Mouse (Mus musculus): ENCODE measurements at regions not wholly inside any gene's neighbourhood (a gene's known extent, or its start where the extent isn't known, plus 50 kb on each side); places are given as distances from the start of the nearest gene placed in this dataset.

DNA sequence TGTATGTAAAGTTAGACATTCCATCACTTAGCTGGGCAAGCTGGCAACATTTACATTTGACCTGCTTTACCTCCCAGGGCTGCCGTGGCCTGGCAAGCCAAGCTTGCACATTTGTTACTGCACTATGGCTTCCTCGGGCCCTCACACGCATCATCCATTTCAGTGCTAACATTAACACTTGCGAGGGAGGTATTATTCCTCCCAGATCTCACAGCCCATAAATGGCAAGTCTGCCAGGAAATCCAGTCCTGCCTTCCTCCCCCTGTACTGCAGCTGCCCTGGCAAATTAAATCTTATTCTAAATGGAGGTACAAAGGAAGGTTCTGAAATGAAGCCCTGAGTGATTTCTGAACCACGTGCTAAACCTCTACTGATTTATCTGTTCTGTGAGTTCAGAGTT lies 758.7 kb downstream of the Gm826 start:
- Histone ChIP-seq H3K9ac (ENCODE audit: low read depth, low read length) (no peak overlapping the region), H3K27me3 (replicated peaks; ENCODE audit: control insufficient read depth, insufficient read depth, low read length) (no peaks in the 10 kb centered on the region), H3K9me3 (ENCODE audit: control insufficient read depth, low read length) (no peaks in the 10 kb centered on the region), H3K4me3 (ENCODE audit: low read depth, low read length) (no peak overlapping the region), H3K4me1 (replicated peaks; ENCODE audit: control insufficient read depth, insufficient read depth, low read length) (no peaks in the 10 kb centered on the region), H3K4me2 (no peak overlapping the region), H3K27ac (ENCODE audit: low read depth, low read length) (no peak overlapping the region), H3K36me3 (ENCODE audit: control insufficient read depth, insufficient read depth, low read length) (no peaks in the 10 kb centered on the region)
- WGBS = 75% methylated on average over 5 of the region's 5 CpGs
- no peak for ATAC-seq (replicated peaks; ENCODE audit: low FRiP score)
- DNase-seq (ENCODE audit: low spot score) = no peak

DNA sequence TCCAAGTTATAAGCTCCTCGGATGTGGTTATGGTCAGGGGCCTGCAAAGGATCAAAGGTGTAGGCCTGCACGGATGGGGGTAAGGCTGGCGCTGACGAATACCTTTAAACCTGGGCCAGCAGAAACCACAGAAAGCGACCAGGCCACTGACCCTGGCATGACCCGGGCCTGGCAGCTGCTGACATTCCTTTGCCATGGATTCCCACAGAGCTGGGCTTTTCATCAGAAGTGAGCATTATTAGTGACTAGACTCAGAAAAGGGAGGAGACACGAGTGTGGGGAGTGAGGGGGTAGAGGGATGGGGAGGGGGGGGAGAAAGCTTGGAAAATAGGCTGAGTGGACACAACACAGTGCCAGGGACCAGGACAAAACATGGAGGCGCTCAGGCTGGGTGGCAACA lies 750.9 kb downstream of the Gm826 start:
- Histone ChIP-seq H3K27me3 (replicated peaks; ENCODE audit: control insufficient read depth, insufficient read depth, low read length) (no peaks in the 10 kb centered on the region), H3K4me3 (ENCODE audit: low read depth, low read length) (no peak overlapping the region), H3K9ac (ENCODE audit: low read depth, low read length) (no peak overlapping the region), H3K9me3 (ENCODE audit: control insufficient read depth, low read length) (no peaks in the 10 kb centered on the region), H3K4me1 (replicated peaks; ENCODE audit: control insufficient read depth, insufficient read depth, low read length) (no peaks in the 10 kb centered on the region), H3K27ac (ENCODE audit: low read depth, low read length) (no peak overlapping the region), H3K36me3 (ENCODE audit: control insufficient read depth, insufficient read depth, low read length) (no peaks in the 10 kb centered on the region), H3K4me2 (no peak overlapping the region)
- DNase-seq (ENCODE audit: low spot score) = no peak
- WGBS = 60% methylated on average over 8 of the region's 8 CpGs
- no peak for ATAC-seq (replicated peaks; ENCODE audit: low FRiP score)

DNA sequence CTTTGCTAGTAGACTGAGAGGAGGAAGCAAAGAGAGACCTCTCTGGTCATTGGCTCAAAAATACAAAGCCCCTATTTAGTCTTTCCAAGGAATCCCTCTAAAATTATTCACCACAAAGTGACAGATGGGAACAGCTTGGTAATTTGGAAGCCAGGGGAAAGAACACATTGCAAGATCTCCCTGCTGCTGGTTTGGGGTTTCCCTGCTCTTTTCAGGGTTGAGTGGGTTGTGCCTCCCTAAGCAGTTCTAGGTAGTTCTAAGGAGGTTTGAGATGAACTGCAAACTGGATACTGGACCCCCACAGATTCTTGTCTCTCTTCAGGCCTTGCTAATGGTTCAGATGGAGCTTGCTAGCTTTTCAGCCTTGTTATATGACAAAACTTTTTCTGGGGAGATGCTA lies 749.3 kb downstream of the Gm826 start:
- Histone ChIP-seq H3K4me1 (replicated peaks; ENCODE audit: control insufficient read depth, insufficient read depth, low read length) (no peaks in the 10 kb centered on the region), H3K27me3 (replicated peaks; ENCODE audit: control insufficient read depth, insufficient read depth, low read length) (no peaks in the 10 kb centered on the region)

GRCm38 (mm10) chr2:159586697-159587473 lies 747.1 kb downstream of the Gm826 start:
- no peak overlapping the region for H3K27ac ChIP-seq (ENCODE audit: low read depth, low read length)
- H3K36me3 ChIP-seq (ENCODE audit: control insufficient read depth, insufficient read depth, low read length) = no peaks in the 10 kb centered on the region
- H3K27me3 ChIP-seq (replicated peaks; ENCODE audit: control insufficient read depth, insufficient read depth, low read length) = no peaks in the 10 kb centered on the region
- H3K9ac ChIP-seq (ENCODE audit: low read depth, low read length) = no peak overlapping the region
- no peak overlapping the region for H3K4me2 ChIP-seq
- no peaks in the 10 kb centered on the region for H3K9me3 ChIP-seq (ENCODE audit: control insufficient read depth, low read length)
- ATAC-seq (replicated peaks; ENCODE audit: low FRiP score) = no peak
- no peak overlapping the region for H3K4me3 ChIP-seq (ENCODE audit: low read depth, low read length)
- WGBS = 53% methylated on average over 6 of the region's 6 CpGs
- H3K4me1 ChIP-seq (replicated peaks; ENCODE audit: control insufficient read depth, insufficient read depth, low read length) = no peaks in the 10 kb centered on the region
- no peak for DNase-seq (ENCODE audit: low spot score)

More for the DNA sequence above, 749.3 kb downstream of the Gm826 start:
- no peaks in the 10 kb centered on the region for H3K9me3 ChIP-seq (ENCODE audit: control insufficient read depth, low read length)
- H3K4me3 ChIP-seq (ENCODE audit: low read depth, low read length) = no peak overlapping the region
- no peak overlapping the region for H3K9ac ChIP-seq (ENCODE audit: low read depth, low read length)
- no peak overlapping the region for H3K27ac ChIP-seq (ENCODE audit: low read depth, low read length)
- H3K4me2 ChIP-seq = no peak overlapping the region
- ATAC-seq (replicated peaks; ENCODE audit: low FRiP score) = no peak
- no peak for DNase-seq (ENCODE audit: low spot score)
- no peaks in the 10 kb centered on the region for H3K36me3 ChIP-seq (ENCODE audit: control insufficient read depth, insufficient read depth, low read length)

DNA sequence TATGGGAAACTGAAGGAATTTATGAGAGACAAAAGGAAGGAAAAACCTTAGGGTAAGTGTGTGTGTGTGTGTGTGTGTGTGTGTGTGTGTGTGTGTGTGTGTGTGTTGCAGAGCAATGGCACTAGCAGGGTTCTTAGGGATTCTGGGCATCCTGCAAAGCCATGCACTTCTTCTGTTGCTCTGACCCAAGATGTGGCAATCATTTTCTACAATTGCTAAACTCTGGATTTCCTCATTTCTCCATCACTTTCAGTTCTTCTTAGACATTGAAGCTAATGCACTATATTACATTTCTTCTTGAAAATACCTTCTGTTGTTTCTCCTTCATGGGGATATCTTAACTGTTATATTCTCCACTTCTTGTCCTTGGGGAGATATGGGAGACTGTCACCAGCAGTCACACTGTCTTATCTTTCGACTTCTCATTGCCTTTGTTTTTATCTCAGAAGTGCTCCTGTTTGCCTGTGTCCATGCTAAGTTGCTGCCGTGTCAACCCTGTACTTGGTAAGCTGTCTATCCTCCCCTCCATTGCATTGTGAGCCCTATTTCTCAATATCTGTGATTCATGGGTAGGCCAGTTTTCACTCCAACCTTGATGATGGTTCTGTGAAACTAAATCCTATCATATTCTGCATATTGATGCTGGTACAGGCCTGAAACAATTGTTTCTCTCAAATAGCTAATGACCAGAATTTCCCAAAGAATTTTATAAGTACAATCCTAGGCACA lies 742.4 kb downstream of the Gm826 start:
- H3K9ac ChIP-seq (ENCODE audit: low read depth, low read length) = no peak overlapping the region
- no peaks in the 10 kb centered on the region for H3K36me3 ChIP-seq (ENCODE audit: control insufficient read depth, insufficient read depth, low read length)
- no peak overlapping the region for H3K4me2 ChIP-seq
- no peaks in the 10 kb centered on the region for H3K27me3 ChIP-seq (replicated peaks; ENCODE audit: control insufficient read depth, insufficient read depth, low read length)
- H3K9me3 ChIP-seq (ENCODE audit: control insufficient read depth, low read length) = no peaks in the 10 kb centered on the region
- ATAC-seq (replicated peaks; ENCODE audit: low FRiP score) (no peak), DNase-seq (ENCODE audit: low spot score) (no peak)
- 48% methylated on average over 2 of the region's 2 CpGs for WGBS
- no peak overlapping the region for H3K4me3 ChIP-seq (ENCODE audit: low read depth, low read length)
- H3K4me1 ChIP-seq (replicated peaks; ENCODE audit: control insufficient read depth, insufficient read depth, low read length) = no peaks in the 10 kb centered on the region
- H3K27ac ChIP-seq (ENCODE audit: low read depth, low read length) = no peak overlapping the region

- Histone ChIP-seq H3K4me1 (replicated peaks; ENCODE audit: control insufficient read depth, insufficient read depth, low read length) (no peaks in the 10 kb centered on the region), H3K9ac (ENCODE audit: low read depth, low read length) (no peak overlapping the region), H3K27me3 (replicated peaks; ENCODE audit: control insufficient read depth, insufficient read depth, low read length) (no peaks in the 10 kb centered on the region), H3K36me3 (ENCODE audit: control insufficient read depth, insufficient read depth, low read length) (no peaks in the 10 kb centered on the region), H3K4me3 (ENCODE audit: low read depth, low read length) (no peak overlapping the region), H3K27ac (ENCODE audit: low read depth, low read length) (no peak overlapping the region), H3K4me2 (no peak overlapping the region), H3K9me3 (ENCODE audit: control insufficient read depth, low read length) (no peaks in the 10 kb centered on the region)
- no peak for DNase-seq (ENCODE audit: low spot score)
- WGBS = 43% methylated on average over 5 of the region's 5 CpGs
- ATAC-seq (replicated peaks; ENCODE audit: low FRiP score) = no peak
Observed at GRCm38 (mm10) chr2:159592841-159593240, 741.1 kb downstream of the Gm826 start.

DNA sequence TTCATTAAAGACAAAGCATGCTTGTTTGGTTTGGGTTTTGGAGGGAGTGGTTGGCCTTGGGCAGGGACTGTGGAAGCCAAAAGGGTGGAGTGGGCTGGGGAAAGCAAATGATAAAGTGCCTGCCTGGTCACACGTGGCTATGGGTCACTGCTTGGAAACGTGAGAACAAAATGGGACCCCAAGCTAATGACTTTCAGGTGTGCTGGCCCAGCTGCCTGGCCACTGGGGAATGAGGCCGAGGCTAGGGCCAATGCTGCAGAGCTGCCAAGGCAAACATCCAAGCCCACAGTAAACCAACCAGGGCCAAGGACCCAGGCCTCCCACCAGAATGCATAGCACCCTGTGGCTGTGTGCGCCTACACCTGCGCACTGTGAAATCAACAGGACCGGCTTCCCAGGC lies 737.7 kb downstream of the Gm826 start:
- DNase-seq (ENCODE audit: low spot score) (no peak), ATAC-seq (replicated peaks; ENCODE audit: low FRiP score) (no peak)
- no peaks in the 10 kb centered on the region for H3K4me1 ChIP-seq (replicated peaks; ENCODE audit: control insufficient read depth, insufficient read depth, low read length)
- 73% methylated on average over 6 of the region's 6 CpGs for whole genome bisulfite sequencing
- H3K9ac ChIP-seq (ENCODE audit: low read depth, low read length) = no peak overlapping the region
- H3K36me3 ChIP-seq (ENCODE audit: control insufficient read depth, insufficient read depth, low read length) = no peaks in the 10 kb centered on the region
- H3K4me2 ChIP-seq = no peak overlapping the region
- no peaks in the 10 kb centered on the region for H3K27me3 ChIP-seq (replicated peaks; ENCODE audit: control insufficient read depth, insufficient read depth, low read length)
- no peaks in the 10 kb centered on the region for H3K9me3 ChIP-seq (ENCODE audit: control insufficient read depth, low read length)
- no peak overlapping the region for H3K4me3 ChIP-seq (ENCODE audit: low read depth, low read length)
- no peak overlapping the region for H3K27ac ChIP-seq (ENCODE audit: low read depth, low read length)

DNA sequence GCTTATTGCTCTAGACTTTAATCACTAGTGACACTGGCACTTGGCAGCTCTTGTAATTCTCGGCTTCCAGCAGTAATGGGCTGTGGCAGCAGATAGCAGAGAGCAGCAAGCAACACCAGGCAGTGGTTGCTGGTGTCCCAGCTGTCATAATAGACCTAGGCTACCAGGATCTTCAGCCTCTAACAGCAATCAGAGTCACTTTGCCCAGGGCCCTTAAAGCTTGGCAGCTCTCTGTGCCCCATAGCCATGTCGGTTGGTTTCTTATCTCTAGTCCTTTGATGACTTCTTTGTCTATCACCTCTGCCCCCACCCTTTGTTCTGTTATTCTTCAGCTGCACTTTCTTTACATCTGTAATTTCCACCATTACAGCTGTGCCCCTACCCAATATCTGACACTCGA lies 735.9 kb downstream of the Gm826 start:
- H3K9me3 ChIP-seq (ENCODE audit: control insufficient read depth, low read length) = no peaks in the 10 kb centered on the region
- H3K9ac ChIP-seq (ENCODE audit: low read depth, low read length) = no peak overlapping the region
- DNase-seq (ENCODE audit: low spot score) (no peak), ATAC-seq (replicated peaks; ENCODE audit: low FRiP score) (no peak)
- H3K4me3 ChIP-seq (ENCODE audit: low read depth, low read length) = no peak overlapping the region
- no peaks in the 10 kb centered on the region for H3K27me3 ChIP-seq (replicated peaks; ENCODE audit: control insufficient read depth, insufficient read depth, low read length)
- H3K27ac ChIP-seq (ENCODE audit: low read depth, low read length) = no peak overlapping the region
- no peak overlapping the region for H3K4me2 ChIP-seq
- no peaks in the 10 kb centered on the region for H3K4me1 ChIP-seq (replicated peaks; ENCODE audit: control insufficient read depth, insufficient read depth, low read length)
- WGBS = 35% methylated on average over 3 of the region's 3 CpGs
- H3K36me3 ChIP-seq (ENCODE audit: control insufficient read depth, insufficient read depth, low read length) = no peaks in the 10 kb centered on the region

GRCm38 (mm10) chr2:159607191-159607590 lies 726.8 kb downstream of the Gm826 start:
- Histone ChIP-seq H3K27ac (ENCODE audit: low read depth, low read length) (no peak overlapping the region), H3K27me3 (replicated peaks; ENCODE audit: control insufficient read depth, insufficient read depth, low read length) (no peaks in the 10 kb centered on the region), H3K9me3 (ENCODE audit: control insufficient read depth, low read length) (no peaks in the 10 kb centered on the region), H3K4me1 (replicated peaks; ENCODE audit: control insufficient read depth, insufficient read depth, low read length) (no peaks in the 10 kb centered on the region), H3K36me3 (ENCODE audit: control insufficient read depth, insufficient read depth, low read length) (no peaks in the 10 kb centered on the region), H3K4me2 (no peak overlapping the region), H3K4me3 (ENCODE audit: low read depth, low read length) (no peak overlapping the region), H3K9ac (ENCODE audit: low read depth, low read length) (no peak overlapping the region)
- ATAC-seq (replicated peaks; ENCODE audit: low FRiP score) = no peak
- 54% methylated on average over 3 of the region's 3 CpGs for WGBS
- DNase-seq (ENCODE audit: low spot score) = no peak
